Mouse (Mus musculus): Measurements from ENCODE around the gene Hsd17b12. TPM values are rescaled to one million over a fixed set of nuclear protein-coding genes. Genes with fewer than 3 reads are reported as not detected.

Gene Hsd17b12
- polyA plus RNA-seq, 1 experiment, result 26.7 TPM

GRCm38 (mm10) chr2:94158520-94158884, 738 bp upstream of the Hsd17b12 start:
- Histone ChIP-seq H3K4me3 (replicated peaks) (peak overlapping the region; percentile 100), H3K4me1 (peaks cover 66% of the 10 kb centered on the region), H3K27me3 (replicated peaks) (no peaks in the 10 kb centered on the region), H3K36me3 (replicated peaks; ENCODE audit: low read length) (peaks cover 14% of the 10 kb centered on the region), H3K9me3 (no peaks in the 10 kb centered on the region)
- TF ChIP-seq FLI1 (IDR thresholded peaks at IDR 0.05; ENCODE audit: low read length), result no peak
- no peak for TF ChIP-seq GATA1 (IDR thresholded peaks at IDR 0.05; ENCODE audit: borderline replicate concordance, low read length)

- H3K9me3 ChIP-seq, result no peaks in the 10 kb centered on the region
- peak overlapping the region; percentile 100 for H3K4me3 ChIP-seq (replicated peaks)
- H3K36me3 ChIP-seq (replicated peaks; ENCODE audit: low read length), result peaks cover 22% of the 10 kb centered on the region
- no peak for TF ChIP-seq FLI1 (IDR thresholded peaks at IDR 0.05; ENCODE audit: low read length)
- TF ChIP-seq GATA1 (IDR thresholded peaks at IDR 0.05; ENCODE audit: borderline replicate concordance, low read length), result no peak
- H3K4me1 ChIP-seq, result peaks cover 63% of the 10 kb centered on the region
- no peaks in the 10 kb centered on the region for H3K27me3 ChIP-seq (replicated peaks)
These were observed 713 bp downstream of the Hsd17b12 start for GRCm38 (mm10) chr2:94157051-94157450.

- no peak overlapping the region for H3K4me3 ChIP-seq (replicated peaks)
- H3K4me1 ChIP-seq, result peaks cover 67% of the 10 kb centered on the region
- no peaks in the 10 kb centered on the region for H3K27me3 ChIP-seq (replicated peaks)
- H3K9me3 ChIP-seq, result no peaks in the 10 kb centered on the region
- TF ChIP-seq FLI1 (IDR thresholded peaks at IDR 0.05; ENCODE audit: low read length) (no peak), GATA1 (IDR thresholded peaks at IDR 0.05; ENCODE audit: borderline replicate concordance, low read length) (no peak)
- no peaks in the 10 kb centered on the region for H3K36me3 ChIP-seq (replicated peaks; ENCODE audit: low read length)
These were observed 12.6 kb downstream of the Hsd17b12 start for GRCm38 (mm10) chr2:94145146-94145542.

- H3K4me1 ChIP-seq, result peaks cover 67% of the 10 kb centered on the region
- no peaks in the 10 kb centered on the region for H3K9me3 ChIP-seq
- H3K4me3 ChIP-seq (replicated peaks), result no peak overlapping the region
- no peaks in the 10 kb centered on the region for H3K36me3 ChIP-seq (replicated peaks; ENCODE audit: low read length)
- TF ChIP-seq GATA1 (IDR thresholded peaks at IDR 0.05; ENCODE audit: borderline replicate concordance, low read length) (no peak), FLI1 (IDR thresholded peaks at IDR 0.05; ENCODE audit: low read length) (no peak)
- H3K27me3 ChIP-seq (replicated peaks), result no peaks in the 10 kb centered on the region
These were observed 13.1 kb downstream of the Hsd17b12 start for GRCm38 (mm10) chr2:94144520-94145145.

GRCm38 (mm10) chr2:94141293-94141692, 16.5 kb downstream of the Hsd17b12 start:
- Histone ChIP-seq H3K9me3 (no peaks in the 10 kb centered on the region), H3K27me3 (replicated peaks) (no peaks in the 10 kb centered on the region), H3K36me3 (replicated peaks; ENCODE audit: low read length) (no peaks in the 10 kb centered on the region), H3K4me1 (peaks cover 60% of the 10 kb centered on the region), H3K4me3 (replicated peaks) (no peak overlapping the region)
- TF ChIP-seq GATA1 (IDR thresholded peaks at IDR 0.05; ENCODE audit: borderline replicate concordance, low read length) (no peak), FLI1 (IDR thresholded peaks at IDR 0.05; ENCODE audit: low read length) (no peak)

- no peaks in the 10 kb centered on the region for H3K36me3 ChIP-seq (replicated peaks; ENCODE audit: low read length)
- no peak for TF ChIP-seq FLI1 (IDR thresholded peaks at IDR 0.05; ENCODE audit: low read length)
- H3K4me1 ChIP-seq, result peaks cover 61% of the 10 kb centered on the region
- no peaks in the 10 kb centered on the region for H3K27me3 ChIP-seq (replicated peaks)
- no peaks in the 10 kb centered on the region for H3K9me3 ChIP-seq
- no peak overlapping the region for H3K4me3 ChIP-seq (replicated peaks)
These were observed 19.0 kb downstream of the Hsd17b12 start for GRCm38 (mm10) chr2:94138469-94139390.

GRCm38 (mm10) chr2:94136837-94137236, 20.9 kb downstream of the Hsd17b12 start:
- no peak overlapping the region for H3K4me3 ChIP-seq (replicated peaks)
- H3K36me3 ChIP-seq (replicated peaks; ENCODE audit: low read length), result peaks cover 11% of the 10 kb centered on the region
- TF ChIP-seq GATA1 (IDR thresholded peaks at IDR 0.05; ENCODE audit: borderline replicate concordance, low read length) (no peak), FLI1 (IDR thresholded peaks at IDR 0.05; ENCODE audit: low read length) (no peak)
- no peaks in the 10 kb centered on the region for H3K9me3 ChIP-seq
- H3K27me3 ChIP-seq (replicated peaks), result no peaks in the 10 kb centered on the region
- peaks cover 56% of the 10 kb centered on the region for H3K4me1 ChIP-seq

- H3K9me3 ChIP-seq, result no peaks in the 10 kb centered on the region
- H3K4me3 ChIP-seq (replicated peaks), result peak overlapping the region; percentile 33
- no peak for TF ChIP-seq FLI1 (IDR thresholded peaks at IDR 0.05; ENCODE audit: low read length)
- TF ChIP-seq GATA1 (IDR thresholded peaks at IDR 0.05; ENCODE audit: borderline replicate concordance, low read length), result no peak
- peaks cover 57% of the 10 kb centered on the region for H3K4me1 ChIP-seq
- peaks cover 11% of the 10 kb centered on the region for H3K36me3 ChIP-seq (replicated peaks; ENCODE audit: low read length)
- no peaks in the 10 kb centered on the region for H3K27me3 ChIP-seq (replicated peaks)
These were observed 29.3 kb downstream of the Hsd17b12 start for GRCm38 (mm10) chr2:94128496-94128895.

GRCm38 (mm10) chr2:94122182-94123041, 35.4 kb downstream of the Hsd17b12 start:
- H3K4me1 ChIP-seq, result peaks cover 66% of the 10 kb centered on the region
- no peaks in the 10 kb centered on the region for H3K9me3 ChIP-seq
- TF ChIP-seq FLI1 (IDR thresholded peaks at IDR 0.05; ENCODE audit: low read length) (no peak), GATA1 (IDR thresholded peaks at IDR 0.05; ENCODE audit: borderline replicate concordance, low read length) (no peak)
- H3K27me3 ChIP-seq (replicated peaks), result no peaks in the 10 kb centered on the region
- H3K36me3 ChIP-seq (replicated peaks; ENCODE audit: low read length), result no peaks in the 10 kb centered on the region
- H3K4me3 ChIP-seq (replicated peaks), result no peak overlapping the region
